Mouse (Mus musculus): ENCODE data around the gene Efemp2. TPM values are rescaled to one million over a fixed set of nuclear protein-coding genes. Genes with fewer than 3 reads are reported as not detected.

Efemp2 gene
- polyA plus RNA-seq, 1 experiment from 2014 or later = 91.8 TPM

GRCm38 (mm10) chr19:5480016-5480415 lies 6.3 kb downstream of the Efemp2 start:
- Histone ChIP-seq H3K4me3 (ENCODE audit: low read depth, low read length) (no peak overlapping the region), H3K36me3 (ENCODE audit: insufficient read depth, low read length) (peaks cover 18% of the 10 kb centered on the region), H3K4me1 (ENCODE audit: insufficient read depth, low read depth, low read length) (peaks cover 2% of the 10 kb centered on the region; the same call in 1 of the 2 replicates), H3K9me3 (ENCODE audit: low read length) (no peaks in the 10 kb centered on the region), H3K27me3 (replicated peaks; ENCODE audit: insufficient read depth, low read length) (no peaks in the 10 kb centered on the region), H3K9ac (replicated peaks; ENCODE audit: low read depth) (no peak overlapping the region), H3K27ac (ENCODE audit: low read length) (no peak overlapping the region), H3K4me2 (replicated peaks; ENCODE audit: low read depth, low read length) (no peak overlapping the region)
- 84% methylated on average over 10 of the region's 10 CpGs for WGBS
- no peak for DNase-seq (ENCODE audit: low spot score)
- no peak for TF ChIP-seq CTCF (IDR thresholded peaks at IDR 0.05)
- TF ChIP-seq EP300 (IDR thresholded peaks at IDR 0.05) = no peak
- no peak for ATAC-seq

DNA sequence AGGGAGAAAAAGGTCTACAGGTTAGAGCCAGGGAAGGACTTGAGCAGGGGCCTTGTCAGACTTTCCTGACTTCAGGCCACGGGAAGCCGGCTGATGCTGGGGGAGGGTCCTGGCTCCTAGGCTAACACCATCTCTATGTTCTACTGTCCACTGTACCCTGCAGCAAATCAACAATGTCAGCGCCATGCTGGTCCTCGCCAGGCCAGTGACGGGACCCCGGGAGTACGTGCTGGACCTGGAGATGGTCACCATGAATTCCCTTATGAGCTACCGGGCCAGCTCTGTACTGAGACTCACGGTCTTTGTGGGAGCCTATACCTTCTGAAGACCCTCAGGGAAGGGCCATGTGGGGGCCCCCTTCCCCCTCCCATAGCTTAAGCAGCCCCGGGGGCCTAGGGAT lies 7.6 kb downstream of the Efemp2 start:
- H3K4me3 ChIP-seq (ENCODE audit: low read depth, low read length) = no peak overlapping the region
- peaks cover 6% of the 10 kb centered on the region; the same call in 1 of the 2 replicates for H3K4me1 ChIP-seq (ENCODE audit: insufficient read depth, low read depth, low read length)
- no peak for ATAC-seq
- peaks cover 18% of the 10 kb centered on the region for H3K36me3 ChIP-seq (ENCODE audit: insufficient read depth, low read length)
- no peak overlapping the region for H3K9ac ChIP-seq (replicated peaks; ENCODE audit: low read depth)
- no peaks in the 10 kb centered on the region for H3K9me3 ChIP-seq (ENCODE audit: low read length)
- no peak overlapping the region for H3K27ac ChIP-seq (ENCODE audit: low read length)
- WGBS = 89% methylated on average over 10 of the region's 10 CpGs
- no peak for DNase-seq (ENCODE audit: low spot score)
- H3K4me2 ChIP-seq (replicated peaks; ENCODE audit: low read depth, low read length) = no peak overlapping the region
- no peaks in the 10 kb centered on the region for H3K27me3 ChIP-seq (replicated peaks; ENCODE audit: insufficient read depth, low read length)
- no peak for TF ChIP-seq EP300 (IDR thresholded peaks at IDR 0.05)
- TF ChIP-seq CTCF (IDR thresholded peaks at IDR 0.05) = no peak

DNA sequence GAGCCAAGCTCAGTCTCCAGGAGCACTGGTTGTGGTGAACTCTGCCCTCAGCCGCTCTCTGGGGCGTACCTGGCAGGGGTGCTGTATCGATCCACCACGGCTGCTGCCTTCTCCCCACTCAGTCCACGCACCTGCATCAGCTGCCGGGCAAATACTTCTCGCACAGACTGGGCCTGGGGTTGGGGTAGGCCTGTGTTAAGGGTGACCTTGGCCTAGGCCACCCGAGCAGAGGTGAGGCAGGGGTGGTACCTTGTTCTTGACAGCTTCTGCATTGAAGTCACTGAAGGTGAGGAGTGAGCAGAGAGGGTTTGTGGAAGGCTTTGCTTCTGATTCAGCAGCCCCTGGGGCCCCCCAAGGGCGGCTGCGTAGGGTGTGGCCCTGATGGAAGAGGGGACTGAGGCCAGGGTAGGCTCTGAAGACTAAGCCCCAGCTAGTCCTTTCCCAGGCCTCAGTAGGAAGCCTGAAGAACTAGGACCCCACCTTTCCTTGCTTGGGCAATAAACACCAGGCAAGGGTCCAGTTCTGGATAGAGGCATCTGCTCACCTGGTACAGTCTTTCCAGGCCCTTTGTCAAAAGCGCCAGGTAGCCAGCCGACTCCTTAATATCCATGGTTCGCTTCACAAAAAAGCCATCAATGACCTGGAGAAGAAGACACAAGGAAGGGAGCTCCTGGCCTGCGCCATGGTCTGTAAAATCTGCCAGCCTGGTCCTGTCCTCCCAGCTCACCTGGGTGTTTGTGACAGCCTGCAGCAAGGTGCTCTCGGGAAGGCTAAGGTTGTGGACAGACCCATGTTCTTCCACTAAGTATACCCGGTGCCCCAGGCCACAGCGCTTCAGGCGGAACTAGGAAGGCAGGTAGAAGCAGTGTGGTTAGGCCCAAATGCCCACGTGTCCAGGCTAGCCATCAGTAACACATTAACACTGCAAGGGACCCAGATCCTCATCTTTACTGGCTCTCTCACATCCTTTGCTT lies 9.9 kb downstream of the Efemp2 start:
- ATAC-seq (no peak), DNase-seq (ENCODE audit: low spot score) (no peak)
- TF ChIP-seq EP300 (IDR thresholded peaks at IDR 0.05) = no peak
- no peak for TF ChIP-seq CTCF (IDR thresholded peaks at IDR 0.05)
- Histone ChIP-seq H3K4me2 (replicated peaks; ENCODE audit: low read depth, low read length) (no peak overlapping the region), H3K9ac (replicated peaks; ENCODE audit: low read depth) (no peak overlapping the region), H3K4me1 (ENCODE audit: insufficient read depth, low read depth, low read length) (peaks cover 19% of the 10 kb centered on the region; the same call in 1 of the 2 replicates), H3K36me3 (ENCODE audit: insufficient read depth, low read length) (peaks cover 18% of the 10 kb centered on the region), H3K9me3 (ENCODE audit: low read length) (no peaks in the 10 kb centered on the region), H3K27ac (ENCODE audit: low read length) (peak overlapping the region; percentile 38), H3K4me3 (ENCODE audit: low read depth, low read length) (no peak overlapping the region), H3K27me3 (replicated peaks; ENCODE audit: insufficient read depth, low read length) (no peaks in the 10 kb centered on the region)
- 83% methylated on average over 19 of the region's 19 CpGs for WGBS

GRCm38 (mm10) chr19:5484496-5484895 lies 10.7 kb downstream of the Efemp2 start:
- Histone ChIP-seq H3K9ac (replicated peaks; ENCODE audit: low read depth) (no peak overlapping the region), H3K4me1 (ENCODE audit: insufficient read depth, low read depth, low read length) (peaks cover 19% of the 10 kb centered on the region; the same call in 1 of the 2 replicates), H3K4me3 (ENCODE audit: low read depth, low read length) (no peak overlapping the region), H3K27ac (ENCODE audit: low read length) (peak overlapping the region; percentile 98), H3K9me3 (ENCODE audit: low read length) (no peaks in the 10 kb centered on the region), H3K27me3 (replicated peaks; ENCODE audit: insufficient read depth, low read length) (no peaks in the 10 kb centered on the region), H3K4me2 (replicated peaks; ENCODE audit: low read depth, low read length) (no peak overlapping the region), H3K36me3 (ENCODE audit: insufficient read depth, low read length) (peaks cover 18% of the 10 kb centered on the region)
- 58% methylated on average over 5 of the region's 5 CpGs for WGBS
- DNase-seq (ENCODE audit: low spot score) (peak; percentile 78), ATAC-seq (no peak)
- TF ChIP-seq CTCF (IDR thresholded peaks at IDR 0.05) (no peak), EP300 (IDR thresholded peaks at IDR 0.05) (peak; percentile 33; the same call in 1 of the 2 replicates)

- WGBS = 51% methylated on average over 8 of the region's 8 CpGs
- TF ChIP-seq EP300 (IDR thresholded peaks at IDR 0.05) (no peak), CTCF (IDR thresholded peaks at IDR 0.05) (no peak)
- Histone ChIP-seq H3K36me3 (ENCODE audit: insufficient read depth, low read length) (peaks cover 15% of the 10 kb centered on the region), H3K27ac (ENCODE audit: low read length) (peak overlapping the region; percentile 98), H3K4me3 (ENCODE audit: low read depth, low read length) (no peak overlapping the region), H3K27me3 (replicated peaks; ENCODE audit: insufficient read depth, low read length) (no peaks in the 10 kb centered on the region), H3K9ac (replicated peaks; ENCODE audit: low read depth) (no peak overlapping the region), H3K4me2 (replicated peaks; ENCODE audit: low read depth, low read length) (no peak overlapping the region), H3K4me1 (ENCODE audit: insufficient read depth, low read depth, low read length) (peaks cover 19% of the 10 kb centered on the region; the same call in 1 of the 2 replicates), H3K9me3 (ENCODE audit: low read length) (no peaks in the 10 kb centered on the region)
- DNase-seq (ENCODE audit: low spot score) (no peak), ATAC-seq (no peak)
Measured at GRCm38 (mm10) chr19:5485371-5485770, 11.6 kb downstream of the Efemp2 start.

DNA sequence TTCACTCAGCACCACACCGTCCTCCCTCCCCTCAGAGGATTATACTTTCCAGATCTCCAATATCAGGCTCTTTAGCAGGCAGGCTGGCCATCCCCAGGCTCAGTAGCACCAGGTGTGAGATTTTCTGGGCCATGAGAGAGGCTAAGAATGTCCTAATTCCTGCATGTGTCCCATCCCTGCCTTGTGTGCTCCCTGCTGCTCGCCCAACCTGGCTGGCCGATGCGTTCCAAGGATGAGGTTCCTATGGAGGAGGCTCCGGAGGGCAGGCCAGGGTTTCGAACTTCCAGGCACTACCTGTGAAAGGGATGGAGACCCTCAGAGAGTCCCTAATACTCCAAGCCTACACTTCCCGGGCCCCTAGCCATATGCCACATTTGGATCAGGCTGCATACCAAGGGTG lies 12.1 kb downstream of the Efemp2 start:
- peaks cover 19% of the 10 kb centered on the region; the same call in 1 of the 2 replicates for H3K4me1 ChIP-seq (ENCODE audit: insufficient read depth, low read depth, low read length)
- no peaks in the 10 kb centered on the region for H3K9me3 ChIP-seq (ENCODE audit: low read length)
- ATAC-seq (no peak), DNase-seq (ENCODE audit: low spot score) (no peak)
- peak overlapping the region; percentile 98 for H3K27ac ChIP-seq (ENCODE audit: low read length)
- H3K9ac ChIP-seq (replicated peaks; ENCODE audit: low read depth) = no peak overlapping the region
- no peaks in the 10 kb centered on the region for H3K27me3 ChIP-seq (replicated peaks; ENCODE audit: insufficient read depth, low read length)
- no peak overlapping the region for H3K4me3 ChIP-seq (ENCODE audit: low read depth, low read length)
- no peak overlapping the region for H3K4me2 ChIP-seq (replicated peaks; ENCODE audit: low read depth, low read length)
- TF ChIP-seq CTCF (IDR thresholded peaks at IDR 0.05) = no peak
- TF ChIP-seq EP300 (IDR thresholded peaks at IDR 0.05) = no peak
- WGBS = 94% methylated on average over 7 of the region's 7 CpGs
- H3K36me3 ChIP-seq (ENCODE audit: insufficient read depth, low read length) = peaks cover 15% of the 10 kb centered on the region

Measured in lung, postnatal 0 days (tissue).